Mouse (Mus musculus): ENCODE data around the gene Cnr1.

The Cnr1 gene

DNA sequence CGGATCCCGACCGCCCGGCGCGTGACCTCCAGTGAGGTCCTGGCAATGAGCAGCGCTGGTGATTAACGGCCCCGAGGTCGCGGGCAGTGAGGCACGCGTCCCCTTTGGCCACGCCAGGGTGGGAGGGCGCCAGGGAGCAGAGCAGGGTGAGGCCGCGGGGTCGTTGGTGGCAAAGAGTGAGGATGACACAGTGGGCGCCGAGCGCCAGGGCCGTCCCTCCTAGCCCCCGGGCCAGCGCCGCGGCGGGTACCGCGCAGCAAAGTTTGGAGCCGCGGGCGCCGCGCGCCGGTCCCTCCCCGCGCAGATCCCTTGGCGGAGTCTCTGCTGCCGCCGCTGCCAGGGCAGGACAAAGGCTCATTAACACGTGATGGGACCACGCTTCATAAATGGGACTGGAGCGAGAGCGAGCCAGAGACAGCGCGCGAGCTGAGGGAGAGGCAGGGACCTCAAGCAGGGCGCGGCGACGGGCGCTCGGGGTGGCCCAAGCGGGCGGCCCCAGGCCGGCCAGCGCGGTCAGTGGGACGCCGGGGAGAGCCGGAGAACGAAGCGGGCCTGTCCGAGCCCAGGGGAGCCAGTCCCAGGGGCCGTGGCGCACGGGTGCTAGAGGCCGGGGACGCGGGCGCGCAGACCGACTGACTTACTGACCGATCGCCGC is at the start of gene Cnr1:
Cnr1 (plus strand) TSS at position 360 of the 655 bp plus-strand sequence.
- DNase-seq (ENCODE audit: low read depth, low spot score) = peak; percentile 48

DNA sequence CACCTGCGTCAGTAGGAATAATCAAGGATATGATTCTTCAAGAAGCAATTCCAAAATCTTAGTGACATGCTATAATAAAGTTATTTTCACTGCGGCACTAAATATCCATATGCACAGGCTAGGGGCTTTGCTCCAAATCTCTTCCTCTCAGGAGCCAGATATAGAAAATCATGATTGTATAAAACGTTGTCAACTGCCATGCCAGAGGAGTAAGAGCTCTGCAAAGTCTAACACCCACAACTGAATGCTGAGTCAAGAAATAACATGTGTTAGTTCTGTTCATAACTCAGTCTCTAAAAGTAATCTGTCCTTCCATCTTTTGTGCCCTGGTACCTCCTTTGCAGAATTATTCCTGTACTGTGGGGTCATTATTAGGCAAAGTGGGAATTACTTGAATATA is 44.4 kb upstream of the Cnr1 start:
- no peak for DNase-seq (ENCODE audit: low read depth, low spot score)

DNA sequence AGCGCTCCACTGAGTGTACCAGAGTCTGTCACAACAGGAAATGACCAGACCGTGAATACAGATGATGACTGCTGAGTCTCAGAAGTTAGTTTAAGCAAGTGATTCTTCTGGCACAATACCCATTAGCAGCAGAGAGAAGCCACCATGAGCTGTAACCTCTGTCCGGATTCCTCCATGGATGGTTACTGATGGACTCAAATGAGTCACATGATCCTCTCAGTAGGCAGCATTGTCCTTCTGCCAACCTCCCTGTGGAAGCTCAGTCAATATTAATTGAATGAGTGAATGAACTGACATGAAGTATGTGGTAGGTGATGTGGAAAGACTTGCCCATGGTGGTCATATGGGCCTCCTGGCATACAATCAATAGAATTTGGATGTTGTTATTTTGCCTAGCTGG is 38.4 kb upstream of the Cnr1 start:
- DNase-seq (ENCODE audit: low read depth, low spot score) = no peak

DNA sequence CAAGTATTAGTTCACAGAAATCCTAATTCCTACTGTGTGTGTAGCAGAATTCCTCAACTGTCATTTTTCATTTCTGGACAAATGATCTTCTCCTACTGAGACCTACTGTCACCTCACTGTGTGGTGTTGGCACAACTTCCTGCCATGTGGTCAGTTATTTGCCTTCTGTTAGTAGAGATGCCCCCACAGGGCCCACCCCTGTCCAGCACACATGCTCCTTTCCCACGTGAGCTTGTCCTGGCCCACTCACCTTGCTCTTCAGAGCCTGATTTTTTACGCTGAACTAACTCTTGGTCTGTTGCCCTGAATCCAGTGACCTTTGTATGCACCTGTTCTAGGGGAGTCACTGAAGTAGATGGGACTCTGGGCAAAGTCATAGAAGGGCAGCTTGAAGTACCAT is 34.4 kb upstream of the Cnr1 start:
- DNase-seq (ENCODE audit: low read depth, low spot score) = no peak

DNA sequence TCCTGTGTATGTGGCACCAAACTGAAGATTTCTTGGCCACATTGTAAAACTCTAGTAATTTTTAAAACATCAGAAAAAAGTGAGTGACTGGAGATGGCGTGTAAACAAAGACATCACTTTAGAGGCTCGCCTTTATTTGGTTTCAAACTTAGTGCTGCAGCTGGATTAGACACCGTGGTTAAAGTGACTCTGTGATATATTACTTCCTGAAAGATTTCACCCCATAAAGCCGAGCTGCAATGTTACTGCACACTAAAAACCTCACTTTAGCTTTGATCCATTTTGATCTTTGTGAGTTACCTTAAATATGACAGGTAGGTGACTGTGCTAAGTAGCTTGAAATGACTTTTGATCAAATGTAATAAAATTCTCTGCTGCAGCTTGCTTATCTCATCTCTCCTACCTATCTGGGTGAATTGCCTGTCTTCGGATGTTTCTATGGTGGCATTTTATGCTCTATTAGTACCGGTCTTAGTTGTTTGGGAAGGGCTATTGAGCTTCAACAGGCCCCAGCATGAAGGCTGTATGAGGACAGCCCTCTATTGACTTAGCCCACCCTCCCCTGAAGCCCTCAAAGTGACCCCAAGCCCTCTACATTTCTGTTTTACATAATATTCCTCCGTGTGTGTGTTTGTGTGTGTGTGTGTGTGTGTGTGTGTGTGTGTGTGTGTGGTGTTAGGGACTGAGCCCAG is 32.1 kb upstream of the Cnr1 start:
- no peak for DNase-seq (ENCODE audit: low read depth, low spot score)

DNA sequence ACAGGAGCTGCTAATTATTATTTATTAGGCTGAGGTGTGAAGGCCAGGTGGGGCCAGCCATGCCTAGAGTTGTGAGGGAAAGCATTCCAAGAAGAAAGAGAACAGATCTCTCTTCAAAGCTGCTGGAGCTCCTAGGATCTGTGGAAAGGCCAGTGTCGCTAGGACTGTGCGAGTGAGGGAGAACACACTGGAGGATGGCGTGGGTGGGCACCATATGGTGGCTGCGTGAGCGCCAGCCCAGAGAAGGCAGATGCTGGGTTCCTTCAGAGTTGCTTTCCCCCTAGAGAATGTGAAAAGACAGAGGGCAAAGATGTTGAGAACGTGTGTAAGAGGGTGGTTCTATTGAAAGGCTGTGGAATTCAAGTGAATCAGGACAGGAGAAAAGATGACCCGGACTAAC is 30.6 kb upstream of the Cnr1 start:
- no peak for DNase-seq (ENCODE audit: low read depth, low spot score)

DNA sequence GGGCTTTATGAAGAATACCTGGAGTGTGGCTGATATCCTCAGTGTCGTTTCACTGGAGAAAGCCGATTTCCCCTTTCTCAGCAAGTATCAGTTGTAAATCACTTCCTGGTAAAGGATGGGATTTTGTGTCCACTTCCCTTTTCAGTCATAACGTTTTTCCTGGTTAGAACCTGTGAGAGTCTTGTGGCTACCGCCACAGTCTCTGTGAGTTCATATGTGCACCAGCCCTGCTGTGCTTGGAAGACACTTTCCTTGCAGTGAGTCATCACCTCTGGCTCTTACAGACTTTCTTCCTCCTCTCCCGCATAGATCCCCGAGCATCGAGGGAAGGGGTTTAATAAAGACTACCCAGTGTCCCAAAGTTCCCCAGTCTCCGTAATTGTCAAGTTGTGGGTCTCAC is 29.3 kb upstream of the Cnr1 start:
- no peak for DNase-seq (ENCODE audit: low read depth, low spot score)

DNA sequence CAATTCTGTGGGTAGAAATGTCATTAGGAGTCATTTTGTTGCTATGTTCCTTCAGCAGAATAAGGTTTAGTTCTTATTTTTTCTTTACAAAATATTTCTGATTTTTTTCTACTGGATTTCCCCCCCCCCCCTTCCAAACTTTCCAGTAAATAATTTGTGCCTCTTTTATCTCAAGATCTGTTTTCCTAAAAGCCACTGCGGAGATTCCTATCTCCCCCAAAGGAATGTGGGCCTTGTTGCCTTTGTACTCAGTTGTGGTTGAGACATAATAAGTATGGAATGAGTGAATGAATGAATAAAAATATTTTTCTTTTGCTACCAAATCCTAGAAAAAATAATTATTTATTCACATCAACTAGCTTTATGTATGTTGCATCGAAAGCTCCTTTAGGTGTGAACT is 28.9 kb upstream of the Cnr1 start:
- DNase-seq (ENCODE audit: low read depth, low spot score) = no peak

DNA sequence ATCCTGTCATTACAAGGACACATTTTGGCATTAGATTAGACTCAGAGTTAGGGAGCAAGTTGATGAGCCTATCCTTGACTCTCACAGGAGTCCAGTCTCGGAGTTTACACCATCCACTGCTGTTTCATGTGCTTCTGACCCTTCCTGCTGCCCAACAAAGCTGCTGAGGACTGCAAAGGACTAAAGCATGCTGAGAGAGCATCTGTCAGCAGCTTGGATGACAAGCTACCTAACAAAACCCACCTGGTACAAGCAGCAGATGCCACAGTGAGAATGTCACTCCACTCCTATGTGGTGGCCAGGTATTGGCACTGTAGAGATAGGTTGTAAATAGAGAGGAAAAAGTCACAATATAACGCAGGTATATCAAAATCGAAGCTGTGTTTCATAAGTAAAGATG is 22.7 kb upstream of the Cnr1 start:
- no peak for DNase-seq (ENCODE audit: low read depth, low spot score)

DNA sequence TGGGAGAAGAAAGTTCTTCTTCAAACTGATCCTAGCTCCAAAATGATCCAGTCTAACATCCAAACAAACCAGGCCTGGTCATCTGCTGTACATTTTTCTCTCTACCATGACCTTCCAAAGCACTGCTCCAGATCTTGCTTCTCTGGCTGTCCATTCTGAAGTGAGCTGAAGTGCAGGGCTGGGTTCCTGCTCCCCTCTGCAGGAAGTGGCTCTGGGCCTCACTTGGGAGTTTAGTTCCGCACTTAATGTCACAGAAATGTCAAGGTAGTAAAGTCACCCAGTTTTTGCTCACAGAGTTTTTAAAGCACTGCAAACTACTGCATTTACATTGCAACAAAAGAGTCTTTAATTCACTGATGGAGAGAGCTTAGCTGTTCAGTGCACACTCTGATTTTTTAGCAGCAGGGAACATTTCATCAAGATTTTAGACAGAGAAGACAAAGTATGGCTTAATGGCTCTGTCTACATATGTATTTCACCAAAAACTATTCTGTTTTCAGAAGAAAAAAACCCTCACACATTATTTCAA is 20.5 kb upstream of the Cnr1 start:
- DNase-seq (ENCODE audit: low read depth, low spot score) = no peak

DNA sequence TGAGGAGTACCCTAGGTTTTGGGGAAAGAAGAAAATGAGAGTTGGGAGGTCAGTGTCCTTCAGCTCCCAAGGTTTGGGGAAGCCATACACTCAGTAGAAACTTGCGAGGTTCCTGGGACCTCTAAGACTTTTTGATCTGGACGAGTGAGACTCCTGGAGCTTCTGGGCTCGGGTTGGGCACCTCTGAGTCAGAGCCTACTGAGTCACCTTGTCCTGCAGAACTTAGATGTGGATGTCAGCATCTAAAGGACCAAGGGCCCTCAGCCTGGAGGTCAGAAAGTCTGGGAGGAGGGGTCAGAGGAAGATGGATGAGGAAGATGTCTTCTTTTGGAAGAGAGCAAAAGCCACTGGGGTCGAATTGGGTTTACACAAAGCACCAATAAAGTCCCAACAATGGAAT is 19.6 kb upstream of the Cnr1 start:
- no peak for DNase-seq (ENCODE audit: low read depth, low spot score)

DNA sequence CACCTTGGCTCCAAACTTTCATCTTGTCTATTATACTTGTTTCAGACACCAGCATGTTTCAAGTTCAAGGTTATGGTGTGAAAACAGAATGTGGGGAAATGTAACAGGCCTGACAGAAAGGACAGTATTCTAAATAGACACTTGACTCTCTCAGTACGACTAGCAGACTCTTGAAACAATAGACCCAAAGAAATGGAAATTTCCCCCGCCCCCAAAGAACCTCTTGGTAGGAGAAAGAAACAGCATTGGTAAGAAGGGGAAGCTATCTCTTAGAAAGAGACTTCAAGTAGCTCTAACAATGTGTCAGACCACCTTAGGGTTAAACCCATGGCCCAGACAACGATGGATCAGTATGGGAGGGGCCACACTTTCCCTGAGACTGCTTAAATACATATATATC is 15.6 kb upstream of the Cnr1 start:
- no peak for DNase-seq (ENCODE audit: low read depth, low spot score)

DNA sequence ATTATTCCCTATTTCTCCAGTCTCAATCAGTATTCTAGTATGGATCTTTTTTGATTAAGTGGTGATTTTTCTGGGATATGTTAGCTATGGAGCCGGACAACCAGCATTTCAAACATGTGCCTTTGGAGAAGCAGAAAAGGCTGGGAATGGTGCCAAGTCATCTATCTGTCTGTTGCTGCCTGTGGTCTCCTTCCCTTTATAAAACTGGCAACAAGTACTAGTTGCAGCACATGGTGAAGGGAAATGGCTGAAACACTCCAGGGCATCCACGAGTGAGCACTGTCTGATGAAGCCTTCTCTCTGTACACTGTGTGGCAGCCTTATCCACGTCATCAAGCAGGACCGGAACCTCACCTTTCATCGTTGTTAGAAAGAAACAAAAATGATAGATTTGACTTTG is 8.7 kb upstream of the Cnr1 start:
- DNase-seq (ENCODE audit: low read depth, low spot score) = no peak

DNA sequence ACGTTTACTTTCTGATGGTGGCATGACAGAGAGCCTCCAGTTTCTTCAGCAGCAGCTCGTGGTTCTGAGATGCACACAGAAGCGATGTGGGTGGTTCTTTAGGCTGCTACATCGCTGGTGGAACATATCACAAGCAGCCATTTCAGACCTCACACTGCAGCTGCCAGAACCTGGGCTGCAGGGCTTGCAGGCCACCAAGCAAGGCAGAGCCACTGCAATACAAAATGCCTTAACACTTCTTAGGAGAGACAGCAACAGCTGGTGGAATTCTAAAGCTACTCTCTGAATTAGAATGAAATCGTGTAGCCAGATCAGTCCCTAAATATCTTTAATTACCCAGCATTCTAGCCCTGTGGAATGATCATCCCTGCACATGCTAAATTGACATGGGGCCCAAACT is 3.6 kb upstream of the Cnr1 start:
- DNase-seq (ENCODE audit: low read depth, low spot score) = no peak

DNA sequence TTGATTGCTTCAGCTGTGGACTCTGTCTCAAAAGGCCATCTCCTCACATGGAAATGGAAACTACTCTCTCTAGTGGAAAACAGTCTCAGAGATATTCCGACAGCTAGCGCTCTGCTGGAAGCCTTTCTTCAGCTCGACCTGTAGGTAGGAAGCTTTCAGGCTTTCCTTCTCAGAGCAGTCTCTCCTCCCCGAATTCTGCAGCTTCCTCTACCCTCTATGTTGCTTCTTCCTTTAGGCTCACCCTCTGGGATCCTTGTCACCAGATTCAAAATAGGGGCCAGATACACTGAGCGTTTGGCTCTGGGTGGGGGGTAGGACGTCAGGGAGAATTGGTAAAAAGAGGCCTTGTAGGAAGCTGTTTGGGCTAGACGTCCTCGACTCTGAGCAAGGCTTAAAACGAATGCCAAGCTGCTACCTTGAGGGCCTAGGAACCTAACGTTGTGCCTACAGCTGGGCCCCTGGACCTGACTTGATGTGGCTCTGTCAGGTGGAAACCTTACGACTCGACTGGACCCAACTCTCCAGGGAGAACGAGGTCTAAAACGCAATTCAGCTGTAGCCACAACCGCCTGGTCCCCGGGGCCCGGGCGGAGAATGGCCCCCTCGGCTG is 1.1 kb upstream of the Cnr1 start:
- no peak for DNase-seq (ENCODE audit: low read depth, low spot score)

DNA sequence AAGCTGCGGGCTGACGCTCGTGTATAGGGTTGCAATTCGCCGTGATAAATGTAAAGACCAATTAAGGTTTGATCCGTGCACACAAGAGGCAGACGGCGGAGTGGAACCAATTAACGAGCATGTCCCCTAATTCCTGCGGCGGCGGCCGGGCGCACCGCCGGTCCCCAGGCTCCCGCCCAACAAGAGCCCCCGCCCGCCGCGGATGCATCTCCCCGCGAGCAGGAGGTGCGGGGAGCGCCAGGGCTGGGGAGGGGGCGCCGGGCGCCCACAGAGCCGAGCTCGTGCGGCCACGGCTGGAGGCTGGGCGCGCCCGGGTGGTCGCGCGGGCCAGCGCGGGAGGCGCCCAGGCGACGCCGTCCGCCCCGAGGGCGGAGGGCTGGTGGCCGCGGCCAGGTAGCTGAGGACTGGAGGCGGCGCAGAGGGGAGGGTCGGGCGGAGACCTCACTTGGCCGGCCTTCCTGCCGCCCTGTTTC is 596 bp upstream of the Cnr1 start:
- peak; percentile 14 for DNase-seq (ENCODE audit: low read depth, low spot score)

DNA sequence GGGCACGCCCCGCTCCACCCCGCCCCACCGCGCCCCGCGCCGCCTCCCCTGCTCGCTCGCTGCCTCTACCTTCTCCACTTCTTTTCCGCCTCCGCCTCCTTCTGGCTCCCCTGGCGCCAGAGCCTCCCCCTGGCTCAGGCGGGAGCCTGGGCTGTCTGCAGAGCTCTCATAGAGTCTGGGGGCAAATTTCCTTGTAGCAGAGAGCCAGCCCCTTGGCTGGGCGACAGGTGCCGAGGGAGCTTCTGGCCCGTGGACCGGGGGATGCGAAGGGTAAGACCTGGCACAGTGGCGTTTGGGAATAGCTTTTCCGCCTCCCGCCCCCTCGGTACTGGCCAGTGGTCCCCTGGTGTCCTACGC is 474 bp downstream of the Cnr1 start:
- DNase-seq (ENCODE audit: low read depth, low spot score) = no peak

DNA sequence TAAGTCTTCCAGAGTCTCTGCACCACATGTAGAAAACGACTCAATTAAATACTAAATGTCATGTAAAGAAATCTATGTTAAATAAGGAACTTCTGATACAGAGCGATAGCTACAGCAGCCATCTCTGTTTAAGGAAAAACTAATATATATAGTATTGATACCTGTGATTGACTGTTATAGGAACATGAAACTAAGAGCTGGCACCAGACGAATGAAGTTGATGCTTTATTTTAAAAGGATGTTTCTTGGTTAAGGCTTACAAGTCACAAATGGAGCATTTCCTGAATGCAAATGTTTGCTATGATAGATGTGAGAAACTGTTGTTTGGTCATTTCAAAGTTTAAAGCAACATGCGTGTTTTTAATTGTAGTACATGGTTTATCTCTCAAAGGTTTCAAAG is 1.1 kb downstream of the Cnr1 start:
- no peak for DNase-seq (ENCODE audit: low read depth, low spot score)

DNA sequence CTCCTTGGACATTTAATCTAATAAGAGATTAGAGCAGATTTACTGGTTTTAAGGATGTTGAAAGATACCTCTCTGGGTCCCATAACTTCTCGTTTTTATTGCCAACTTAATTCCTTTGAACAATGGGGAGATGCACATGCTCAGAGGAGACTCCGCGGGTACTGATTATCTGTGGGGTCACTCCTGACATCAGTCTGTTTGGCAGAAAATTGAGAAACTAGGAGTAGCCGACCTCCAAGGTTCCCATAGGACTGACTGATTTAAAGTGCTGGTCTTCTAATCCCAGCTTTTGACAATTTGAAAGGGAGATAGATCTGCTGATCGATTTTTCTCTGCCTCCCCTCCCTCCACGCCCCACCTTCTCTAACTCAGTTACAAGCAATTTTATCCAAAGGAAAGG is 1.6 kb downstream of the Cnr1 start:
- DNase-seq (ENCODE audit: low read depth, low spot score) = no peak

DNA sequence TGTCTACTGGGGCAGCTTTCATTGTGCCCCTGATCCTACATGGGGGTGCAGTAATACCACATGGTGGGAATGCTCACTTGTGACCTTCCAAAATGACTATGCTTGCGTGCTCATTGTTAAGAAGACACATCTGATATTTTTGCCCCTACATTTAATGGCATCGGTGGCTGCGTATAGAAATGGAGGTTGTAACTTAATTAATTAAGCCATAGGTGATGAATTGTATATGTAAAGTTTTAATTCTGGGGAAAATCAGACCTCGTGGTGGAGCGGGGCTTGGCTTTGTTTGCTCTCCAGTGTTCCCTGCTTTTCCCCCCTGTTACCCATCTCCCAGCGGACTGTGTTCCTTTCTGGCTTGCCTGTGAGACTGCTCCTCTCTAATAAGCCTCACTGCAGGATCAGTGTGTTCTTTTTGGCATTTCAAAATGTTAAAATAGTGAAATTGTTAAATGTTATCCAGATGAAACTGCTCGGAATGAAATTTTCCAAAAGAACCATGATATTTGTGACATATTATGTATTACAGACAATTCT is 2.4 kb downstream of the Cnr1 start:
- DNase-seq (ENCODE audit: low read depth, low spot score) = no peak

DNA sequence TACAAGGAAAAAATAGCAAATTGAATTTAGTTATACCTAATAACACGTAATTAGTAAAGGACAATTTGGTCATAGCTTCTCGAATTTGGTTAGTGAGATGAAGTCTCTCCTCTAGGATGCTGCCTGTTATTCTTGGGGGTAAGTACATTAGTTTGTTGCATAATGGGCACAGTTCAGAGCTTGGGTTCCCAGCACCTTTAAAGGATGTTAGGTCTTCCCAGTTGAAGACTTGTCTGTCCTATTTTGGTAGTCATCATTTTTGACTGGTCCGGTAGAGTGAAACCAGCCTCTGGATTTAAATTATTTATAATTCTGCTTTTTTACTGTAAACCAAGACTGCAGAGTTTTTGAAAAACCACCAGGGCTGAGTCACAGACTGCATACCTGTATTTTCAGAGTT is 3.3 kb downstream of the Cnr1 start:
- DNase-seq (ENCODE audit: low read depth, low spot score) = no peak

DNA sequence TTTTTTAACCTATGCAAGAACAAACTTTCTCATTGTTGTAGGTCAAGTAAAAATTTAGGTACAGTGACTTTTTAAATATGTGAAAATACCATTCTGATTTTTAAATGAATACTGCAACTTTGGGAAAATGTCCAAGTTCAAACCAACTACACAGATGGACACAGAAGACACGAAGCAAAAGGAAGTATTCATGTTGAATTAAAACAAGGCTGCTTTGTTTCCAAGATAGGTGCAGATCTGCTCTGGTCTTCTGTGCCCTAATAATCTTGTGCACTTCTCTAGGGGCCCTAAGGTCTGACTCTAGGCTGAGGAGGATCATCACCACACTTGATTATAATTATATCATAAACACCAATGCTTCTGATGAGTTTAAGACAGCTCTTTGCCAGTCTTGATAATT is 4.1 kb downstream of the Cnr1 start:
- no peak for DNase-seq (ENCODE audit: low read depth, low spot score)

DNA sequence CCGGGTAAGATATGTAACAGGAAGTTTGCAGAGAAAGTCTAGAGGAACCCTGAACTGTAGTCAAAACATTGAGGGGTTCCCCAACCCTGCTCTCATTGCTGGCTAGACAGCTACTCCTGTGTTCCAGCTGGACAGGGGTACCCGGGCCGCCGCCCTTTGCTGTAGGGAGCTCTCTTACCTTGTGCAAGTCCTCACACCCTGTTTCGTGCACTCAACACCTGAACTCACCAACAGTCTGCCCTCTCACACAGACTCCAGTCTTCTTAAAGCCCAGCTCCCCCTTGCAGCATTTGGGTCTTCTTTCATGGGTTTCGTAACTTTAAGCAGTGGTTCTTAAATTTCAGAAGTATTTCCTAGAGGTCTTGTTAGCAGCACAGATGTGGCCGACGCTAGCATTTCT is 7.0 kb downstream of the Cnr1 start:
- DNase-seq (ENCODE audit: low read depth, low spot score) = no peak

All from CD4-positive, CD25-positive, alpha-beta regulatory T cell, adult 2 months (primary cell).